Mouse (Mus musculus) heart, adult 2 months (tissue): ENCODE data around the gene Tcp1.

ENCODE experiments used
- EP300 ChIP-seq: fragments of 200-500 bp; IDR thresholded peaks from 2 replicates; pipeline ENCODE4 v1.6.1; 2011; ENCODE audit warnings: low read depth, low read length, control low read depth; ENCODE audit not compliant: insufficient read depth
- POLR2A ChIP-seq: fragments of 200-500 bp; IDR thresholded peaks from 2 replicates; pipeline ENCODE4 v1.6.1; 2011; ENCODE audit warnings: mild to moderate bottlenecking, low read depth, low read length, control low read depth; ENCODE audit not compliant: insufficient read depth

GRCm38 (mm10) chr17:12886620-12887019 is 28.9 kb upstream of the Tcp1 start:
- TF ChIP-seq EP300, result no peak
- no peak for TF ChIP-seq POLR2A
